Mouse (Mus musculus) cerebellum, adult 9-10 months (tissue): Measurements from ENCODE around the gene Cisd1.
"Not testable (repeated sequence)": the region's sequence is repeated elsewhere in the genome, so short reads cannot be mapped to it uniquely, and the experiment has no call there.

ENCODE experiments used
- DNase-seq: peaks from one replicate; pipeline ENCODE4 v3.0.0; 2022

Gene Cisd1

GRCm38 (mm10) chr10:71344579-71345143 lies at the start of gene Cisd1:
Gene Cisd1 (minus strand): TSS chr10:71344954.
- DNase-seq = peak; percentile 96

GRCm38 (mm10) chr10:71389311-71389710 lies 44.6 kb upstream of the Cisd1 start:
- DNase-seq = no peak

GRCm38 (mm10) chr10:71384159-71385044 lies 39.6 kb upstream of the Cisd1 start:
- no peak for DNase-seq

GRCm38 (mm10) chr10:71383552-71383924 lies 38.8 kb upstream of the Cisd1 start:
- DNase-seq = not testable (repeated sequence)

GRCm38 (mm10) chr10:71382858-71383551 lies 38.3 kb upstream of the Cisd1 start:
- DNase-seq = no peak

GRCm38 (mm10) chr10:71382109-71382508 lies 37.4 kb upstream of the Cisd1 start:
- no peak for DNase-seq

GRCm38 (mm10) chr10:71381471-71382033 lies 36.8 kb upstream of the Cisd1 start:
- DNase-seq = no peak

- DNase-seq = no peak
These were observed 35.7 kb upstream of the Cisd1 start for GRCm38 (mm10) chr10:71380406-71380805.

- DNase-seq = no peak
These were observed 31.3 kb upstream of the Cisd1 start for GRCm38 (mm10) chr10:71376014-71376413.

GRCm38 (mm10) chr10:71373706-71374105 lies 29.0 kb upstream of the Cisd1 start:
- no peak for DNase-seq

GRCm38 (mm10) chr10:71371881-71372280 lies 27.1 kb upstream of the Cisd1 start:
- DNase-seq = no peak

GRCm38 (mm10) chr10:71369466-71369865 lies 24.7 kb upstream of the Cisd1 start:
- DNase-seq = no peak

GRCm38 (mm10) chr10:71368128-71368940 lies 23.6 kb upstream of the Cisd1 start:
- DNase-seq = no peak

- DNase-seq = no peak
These were observed 19.1 kb upstream of the Cisd1 start for GRCm38 (mm10) chr10:71363858-71364257.

GRCm38 (mm10) chr10:71363440-71363839 lies 18.7 kb upstream of the Cisd1 start:
- no peak for DNase-seq

- DNase-seq = no peak
These were observed 17.2 kb upstream of the Cisd1 start for GRCm38 (mm10) chr10:71361836-71362562.

GRCm38 (mm10) chr10:71361044-71361443 lies 16.3 kb upstream of the Cisd1 start:
- DNase-seq = no peak

GRCm38 (mm10) chr10:71354947-71355346 lies 10.2 kb upstream of the Cisd1 start:
- DNase-seq = no peak

- no peak for DNase-seq
These were observed 9.1 kb upstream of the Cisd1 start for GRCm38 (mm10) chr10:71353850-71354249.

GRCm38 (mm10) chr10:71351301-71351700 lies 6.5 kb upstream of the Cisd1 start:
- DNase-seq = no peak

- DNase-seq = no peak
These were observed 4.5 kb upstream of the Cisd1 start for GRCm38 (mm10) chr10:71349290-71349689.
